Mouse (Mus musculus) embryonic fibroblast, embryonic 13.5 days (primary cell): ENCODE results near the gene Rcan2. TPM values are rescaled to one million over a fixed set of nuclear protein-coding genes. Genes with fewer than 3 reads are reported as not detected.
A peak's percentile ranks its signal among the peaks of the same experiment; 100 is the strongest.
"Not testable (repeated sequence)": the region's sequence is repeated elsewhere in the genome, so short reads cannot be mapped to it uniquely, and the experiment has no call there.

Source experiments
- H3K27ac ChIP-seq: 2 replicates; pipeline ENCODE4 v1.5.1; 2012; ENCODE audit warnings: low read length, control low read depth, inconsistent platforms; ENCODE audit not compliant: insufficient read depth
- H3K4me1 ChIP-seq: 2 replicates; pipeline ENCODE4 v1.6.1; 2011; ENCODE audit warnings: low read length; ENCODE audit not compliant: control insufficient read depth, insufficient read depth
- H3K4me3 ChIP-seq: 2 replicates; pipeline ENCODE4 v1.5.1; 2011; ENCODE audit warnings: mild to moderate bottlenecking, control low read depth, low read length; ENCODE audit not compliant: insufficient read depth
- CTCF ChIP-seq: IDR thresholded peaks from 2 replicates; pipeline ENCODE4 v1.5.1; 2011; ENCODE audit warnings: mild to moderate bottlenecking, control low read depth, low read length, moderate library complexity, borderline replicate concordance; ENCODE audit not compliant: insufficient read depth
- POLR2A ChIP-seq: IDR thresholded peaks from 2 replicates; pipeline ENCODE4 v1.6.1; 2011; ENCODE audit warnings: low read depth, mild to moderate bottlenecking, control low read depth, low read length, moderate library complexity
- polyA plus RNA-seq: library from polyadenylated mRNA; stranded (reverse); fragments of >200 nt; gene quantifications from 2 replicates; pipeline ENCODE4 v1.2.4, GENCODE M21; 2011; ENCODE audit warnings: low read depth; ENCODE audit not compliant: missing spikeins, insufficient read length

Rcan2 gene
- polyA plus RNA-seq, 1 experiment, result 20.4 TPM

DNA sequence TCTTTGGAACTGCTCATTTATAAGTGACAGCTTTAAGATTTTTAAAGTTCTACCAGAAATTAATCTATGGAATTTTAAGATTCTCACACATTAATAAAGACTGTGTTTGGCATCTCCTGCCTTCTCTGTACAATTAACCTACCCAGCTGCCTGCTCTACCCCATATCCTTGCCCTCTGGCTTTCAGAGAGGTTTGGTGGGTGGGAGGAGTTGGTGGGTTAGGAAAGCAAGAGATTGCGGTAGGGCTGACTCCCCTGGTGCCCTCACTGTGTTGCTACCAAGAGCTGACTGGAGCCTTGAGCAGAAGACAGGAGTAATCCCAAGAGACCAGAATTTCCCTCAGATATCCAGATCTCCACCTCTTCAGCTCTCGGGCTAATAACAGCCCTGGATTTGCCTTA is 21.5 kb downstream of the Rcan2 start:
- Histone ChIP-seq H3K27ac (no peak overlapping the region), H3K4me3 (no peak overlapping the region), H3K4me1 (no peaks in the 10 kb centered on the region)
- TF ChIP-seq POLR2A, result no peak
- TF ChIP-seq CTCF, result no peak

DNA sequence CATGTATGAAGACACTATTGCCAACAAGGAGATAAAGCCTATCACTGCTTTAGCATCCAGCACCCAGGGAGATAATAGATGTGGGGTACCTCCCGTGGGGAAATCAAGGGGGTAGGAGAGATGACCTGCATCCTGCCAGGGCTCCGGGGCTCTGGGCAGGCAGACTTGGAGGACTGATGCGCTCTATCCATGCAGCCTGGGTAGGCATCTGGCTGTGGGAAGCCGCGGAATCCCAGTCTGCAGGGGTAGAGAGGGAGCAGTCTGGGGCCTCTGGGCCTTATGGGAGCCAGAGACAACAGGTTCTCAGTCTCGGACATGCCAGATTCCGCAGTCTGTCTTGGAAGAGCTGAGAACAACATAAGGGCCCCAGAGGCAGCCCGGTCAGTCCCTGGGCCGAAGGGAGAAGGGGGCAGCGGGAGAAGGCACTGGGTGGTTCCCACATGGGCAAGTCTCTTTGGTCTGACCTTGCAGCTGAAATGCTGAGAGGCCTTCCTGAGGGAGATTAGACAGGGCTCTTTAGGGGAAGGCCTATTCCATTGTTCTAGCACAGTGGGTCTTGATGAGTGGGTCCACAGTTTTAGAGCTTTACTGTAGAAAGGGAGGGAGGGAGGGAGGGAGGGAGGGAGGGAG is 23.7 kb downstream of the Rcan2 start:
- Histone ChIP-seq H3K4me1 (no peaks in the 10 kb centered on the region), H3K4me3 (no peak overlapping the region), H3K27ac (no peak overlapping the region)
- TF ChIP-seq CTCF (no peak), POLR2A (no peak)

- not testable (repeated sequence) for H3K4me3 ChIP-seq, H3K27ac ChIP-seq, H3K4me1 ChIP-seq
Observed at GRCm38 (mm10) chr17:43825411-43825785, 24.2 kb downstream of the Rcan2 start.

DNA sequence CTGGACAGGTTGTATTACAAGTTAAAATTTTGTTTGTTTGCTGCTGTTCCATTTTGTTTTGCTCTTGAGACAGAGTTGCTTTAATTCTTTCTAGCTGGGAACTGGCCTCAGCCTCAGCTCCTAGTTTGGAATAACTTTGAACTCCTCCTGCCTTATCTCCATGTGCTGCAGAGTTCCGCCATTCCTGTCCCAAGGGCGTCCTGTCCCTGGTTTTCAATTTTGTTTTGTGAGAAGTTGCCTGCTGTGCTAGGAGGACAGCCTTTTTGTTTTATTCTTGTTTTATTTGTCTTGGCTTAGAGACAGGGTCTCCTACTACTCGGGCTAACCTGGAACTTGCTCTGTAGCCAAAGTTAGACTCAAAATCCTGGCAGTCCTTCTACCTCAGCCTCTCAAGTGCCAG is 26.1 kb downstream of the Rcan2 start:
- TF ChIP-seq CTCF (no peak), POLR2A (no peak)
- Histone ChIP-seq H3K27ac (no peak overlapping the region), H3K4me1 (no peaks in the 10 kb centered on the region), H3K4me3 (no peak overlapping the region)

DNA sequence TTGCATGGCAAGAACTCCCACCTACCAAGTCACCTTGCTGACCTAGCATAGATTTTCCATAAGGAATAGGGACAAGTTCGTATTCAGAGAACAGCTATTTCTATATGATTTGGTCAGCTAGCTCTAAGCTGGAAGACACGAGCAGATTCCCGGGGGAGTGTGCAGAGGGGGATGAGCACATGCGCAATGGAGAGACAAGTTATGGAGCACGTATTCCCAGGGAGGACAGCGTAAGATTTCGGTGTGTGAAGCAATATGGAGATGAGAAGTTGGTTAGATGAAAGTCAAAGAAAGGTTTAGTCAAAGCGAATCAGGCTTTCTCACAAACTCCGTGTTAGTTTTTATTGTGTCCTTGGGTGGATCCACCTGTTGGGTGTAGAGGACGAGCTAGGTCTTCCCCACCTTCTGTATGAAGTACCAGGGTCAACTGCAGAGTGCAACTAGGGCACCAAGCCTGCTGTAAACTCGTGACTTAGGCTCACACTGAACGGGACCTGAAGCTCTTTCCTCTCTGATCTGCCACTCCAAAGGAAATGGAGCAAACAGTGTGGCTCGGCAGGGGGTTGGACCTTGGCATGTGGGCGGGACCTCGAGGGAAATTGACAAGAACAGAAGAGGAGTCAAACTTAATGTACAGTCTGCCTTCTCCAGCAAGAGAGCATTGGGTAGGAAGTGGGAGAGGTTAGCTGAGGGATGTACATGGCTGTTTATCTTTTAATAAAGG is 31.4 kb downstream of the Rcan2 start:
- TF ChIP-seq CTCF (no peak), POLR2A (no peak)
- Histone ChIP-seq H3K27ac (no peak overlapping the region), H3K4me3 (no peak overlapping the region), H3K4me1 (no peaks in the 10 kb centered on the region)

- no peak overlapping the region for H3K27ac ChIP-seq
- H3K4me3 ChIP-seq, result no peak overlapping the region
- H3K4me1 ChIP-seq, result no peaks in the 10 kb centered on the region
- TF ChIP-seq CTCF, result no peak
- no peak for TF ChIP-seq POLR2A
Observed at GRCm38 (mm10) chr17:43840208-43840607, 39.1 kb downstream of the Rcan2 start.

DNA sequence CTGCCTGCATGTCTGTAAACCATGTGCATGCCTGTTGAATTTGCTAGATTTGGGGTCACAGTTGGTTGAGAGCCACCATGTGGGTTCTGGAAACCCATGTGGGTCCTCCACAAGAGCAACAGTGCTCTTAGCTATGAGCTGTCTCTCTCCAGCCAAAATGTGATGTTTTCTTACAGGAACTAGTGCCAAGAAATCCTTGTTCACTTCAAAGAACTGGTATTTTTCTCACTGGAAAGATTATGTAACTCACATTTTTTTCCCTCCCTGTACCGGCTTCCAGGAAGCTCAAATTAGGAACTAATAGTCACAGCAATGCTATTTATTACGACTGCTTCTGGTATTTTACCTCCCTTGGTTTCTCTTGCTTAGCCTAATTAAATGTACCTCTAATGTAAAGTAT is 45.6 kb downstream of the Rcan2 start:
- peaks cover 4% of the 10 kb centered on the region; the same call in 1 of the 2 replicates for H3K4me1 ChIP-seq
- H3K4me3 ChIP-seq, result no peak overlapping the region
- TF ChIP-seq POLR2A (no peak), CTCF (no peak)
- peak overlapping the region; percentile 42; the same call in 1 of the 2 replicates for H3K27ac ChIP-seq

GRCm38 (mm10) chr17:43848903-43849302 is 47.8 kb downstream of the Rcan2 start:
- TF ChIP-seq POLR2A, result no peak
- TF ChIP-seq CTCF, result no peak
- H3K4me1 ChIP-seq, result peaks cover 4% of the 10 kb centered on the region; the same call in 1 of the 2 replicates
- no peak overlapping the region for H3K4me3 ChIP-seq
- no peak overlapping the region for H3K27ac ChIP-seq

- Histone ChIP-seq H3K27ac (no peak overlapping the region), H3K4me1 (no peaks in the 10 kb centered on the region), H3K4me3 (no peak overlapping the region)
- TF ChIP-seq CTCF, result no peak
- TF ChIP-seq POLR2A, result no peak
Observed at GRCm38 (mm10) chr17:43855132-43855531, 54.0 kb downstream of the Rcan2 start.

DNA sequence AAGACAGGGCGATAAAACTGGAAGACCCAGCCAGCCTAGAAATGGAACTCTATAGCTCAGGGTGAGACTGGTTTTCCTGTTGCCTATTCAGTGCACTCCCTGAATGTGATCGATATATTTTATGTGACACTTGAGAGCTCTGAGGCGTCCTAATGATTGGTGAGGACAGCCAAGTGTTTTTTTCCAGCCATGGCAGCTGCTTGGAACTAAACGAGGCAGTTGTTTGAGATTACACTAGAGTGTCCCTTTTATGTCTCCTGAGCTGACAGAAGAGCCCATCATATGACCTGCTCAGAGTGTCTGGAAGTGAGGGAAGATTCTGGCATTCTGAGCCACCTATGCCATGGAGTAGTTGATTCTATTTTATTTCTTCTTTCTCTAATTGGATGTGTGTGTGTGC is 54.9 kb downstream of the Rcan2 start:
- Histone ChIP-seq H3K4me3 (no peak overlapping the region), H3K27ac (no peak overlapping the region), H3K4me1 (no peaks in the 10 kb centered on the region)
- TF ChIP-seq CTCF (no peak), POLR2A (no peak)

- no peak overlapping the region for H3K4me3 ChIP-seq
- H3K27ac ChIP-seq, result peak overlapping the region; percentile 11; the same call in 1 of the 2 replicates
- H3K4me1 ChIP-seq, result 0 out of 2 replicates have a peak, but pooled peaks cover 4% of the 10 kb centered on the region
- TF ChIP-seq POLR2A (no peak), CTCF (peak; percentile 35; the same call in 1 of the 2 replicates)
Observed at GRCm38 (mm10) chr17:43868808-43869207, 67.7 kb downstream of the Rcan2 start.
